ENCODE assay signal across 24 mouse cellular contexts in the genomic region with DNA sequence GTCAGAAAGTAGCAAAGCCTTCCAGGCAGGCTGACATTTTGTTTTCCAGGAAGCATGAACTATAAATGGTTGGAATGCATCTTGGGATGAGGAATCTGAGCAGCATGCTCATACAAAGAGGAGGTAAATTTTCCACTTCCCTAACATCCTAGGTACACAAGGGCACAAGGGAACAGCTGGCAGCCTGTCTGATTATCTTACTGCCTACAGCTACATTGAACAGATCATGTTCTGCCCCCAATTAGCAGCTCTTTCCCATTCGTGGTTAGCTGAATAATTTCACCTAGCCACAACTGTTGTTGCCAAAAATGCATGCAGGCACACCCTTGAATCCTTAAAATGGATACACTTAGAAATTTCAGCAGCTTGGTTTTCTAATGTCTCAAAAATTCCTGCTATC.
A peak's percentile ranks its signal among the peaks of the same experiment; 100 is the strongest.
DNase-seq lines count a peak whose midpoint lies in the region; ATAC-seq and TF ChIP-seq lines count a peak whose summit lies in the region.
"Had no signal": no experiment of that assay in that cellular context is flagged by ENCODE, and none has a peak within 500 bp of the region (broad histone marks: within the 10 kb centered on the region; RNA-seq: fewer than 3 reads in every experiment).

No protein-coding gene starts in this region.

- POLR2A ChIA-PET in Patski (lab: Charles Lee), result interaction anchor here (0.5 kb wide), 1 partner anchor 74 kb away, joined by 3 read pairs; no protein-coding TSS in a partner anchor

- no peak overlapping the region for H3ac ChIP-seq in C2C12 (ENCODE audit: control insufficient read depth, insufficient read length, low read depth)

- H3K79me2 ChIP-seq in C2C12 (ENCODE audit: control insufficient read depth, insufficient read depth), result no peaks in the 10 kb centered on the region

- no peak overlapping the region for H3K4me2 ChIP-seq in limb, embryonic 14.5 days (replicated peaks; ENCODE audit: low read depth, low read length, severe bottlenecking)
- H3K4me2 ChIP-seq: forebrain, embryonic 12.5 days; heart, embryonic 11.5 days; heart, embryonic 15.5 days; hindbrain, embryonic 13.5 days had no signal

- H3K9me3 ChIP-seq in limb, embryonic 14.5 days (ENCODE audit: control insufficient read depth, low read length), result no peaks in the 10 kb centered on the region
- no peaks in the 10 kb centered on the region for H3K9me3 ChIP-seq in limb, embryonic 10.5 days (replicated peaks)
- H3K9me3 ChIP-seq: forebrain, embryonic 12.5 days; heart, embryonic 15.5 days; hindbrain, embryonic 13.5 days had no signal

- no peak overlapping the region for H3K27ac ChIP-seq in limb, embryonic 14.5 days (replicated peaks; ENCODE audit: low read depth, low read length)
- H3K27ac ChIP-seq in limb, embryonic 10.5 days, result no peak overlapping the region
- peak overlapping the region; percentile 90 for H3K27ac ChIP-seq in embryonic fibroblast, embryonic 13.5 days (ENCODE audit: insufficient read depth, low read length)
- H3K27ac ChIP-seq: forebrain, embryonic 12.5 days; heart, adult 2 months; heart, embryonic 15.5 days; hindbrain, embryonic 13.5 days; hindbrain, postnatal 0 days had no signal

- intact Hi-C loops in left cerebral cortex, postnatal 25 days (cut with DNase I), result no loop called here

- in situ Hi-C loops in Patski (cut with MboI; ENCODE audit: low pct_unique_long_range_greater_than_20kb), result no loop called here

- peak; percentile 13 for DNase-seq in limb, embryonic 14.5 days (ENCODE audit: low spot score)
- no peak for DNase-seq in limb, embryonic 10.5 days (ENCODE audit: low spot score)
- DNase-seq in Patski (ENCODE audit: low read depth, low spot score) (peak; percentile 22), MN1 (ENCODE audit: low spot score) (no peak)
- DNase-seq in frontal cortex, postnatal 14 days (ENCODE audit: low spot score in 2 of 2), result no peak
- DNase-seq in left cerebral cortex, postnatal 25 days (ENCODE audit: low spot score in 2 of 2), result no peak
- DNase-seq: adrenal gland, adult 2 months; adrenal gland, postnatal 25 days; cerebellum, adult 11-12 months; cerebellum, adult 9-11 months; cerebellum, postnatal 36 days; gastrocnemius, postnatal 14 days; heart, adult 2 months; heart, postnatal 14 days; kidney, adult 11 months had no signal

- no peak for TF ChIP-seq POLR2A in limb, embryonic 14.5 days (IDR thresholded peaks at IDR 0.05; ENCODE audit: borderline replicate concordance, extremely low read depth, insufficient read depth, insufficient read length)
- TF ChIP-seq POLR2A in embryonic fibroblast, embryonic 13.5 days (IDR thresholded peaks at IDR 0.05; ENCODE audit: low read depth, low read length), result 0 out of 2 replicates have a peak, but pooled peaks have one; percentile 15

- no peak overlapping the region for H3K4me3 ChIP-seq in limb, embryonic 14.5 days (replicated peaks; ENCODE audit: low read length)
- H3K4me3 ChIP-seq in limb, embryonic 10.5 days, result no peak overlapping the region
- no peak overlapping the region for H3K4me3 ChIP-seq in C2C12 (ENCODE audit: insufficient read depth, poor library complexity, severe bottlenecking)
- no peak overlapping the region for H3K4me3 ChIP-seq in embryonic fibroblast, embryonic 13.5 days (ENCODE audit: insufficient read depth, low read length)
- H3K4me3 ChIP-seq: forebrain, embryonic 12.5 days; heart, adult 2 months; heart, embryonic 15.5 days; hindbrain, embryonic 13.5 days had no signal

- CTCF ChIA-PET in Patski (lab: Charles Lee), result no interaction called here

- no peaks in the 10 kb centered on the region for H3K79me3 ChIP-seq in C2C12 (ENCODE audit: low read depth)

- no peaks in the 10 kb centered on the region; the same call in 1 of the 2 replicates for H3K4me1 ChIP-seq in limb, embryonic 14.5 days (ENCODE audit: control insufficient read depth, insufficient read depth, low read length)
- H3K4me1 ChIP-seq in limb, embryonic 10.5 days, result peaks cover 13% of the 10 kb centered on the region
- peaks cover 6% of the 10 kb centered on the region for H3K4me1 ChIP-seq in embryonic fibroblast, embryonic 13.5 days (ENCODE audit: control insufficient read depth, insufficient read depth, low read length)
- H3K4me1 ChIP-seq: heart, embryonic 15.5 days; hindbrain, embryonic 13.5 days had no signal

- 7% methylated on average over 1 of the region's 1 CpGs for WGBS in limb, embryonic 14.5 days
- WGBS in limb, embryonic 10.5 days, result 42% methylated on average over 1 of the region's 1 CpGs

- H3K36me3 ChIP-seq in limb, embryonic 14.5 days (ENCODE audit: control insufficient read depth, insufficient read depth, low read length), result no peaks in the 10 kb centered on the region
- no peaks in the 10 kb centered on the region for H3K36me3 ChIP-seq in limb, embryonic 10.5 days
- no peaks in the 10 kb centered on the region for H3K36me3 ChIP-seq in C2C12 (ENCODE audit: control insufficient read depth, insufficient read depth)
- H3K36me3 ChIP-seq: forebrain, embryonic 12.5 days; heart, embryonic 15.5 days; hindbrain, embryonic 13.5 days had no signal

- TF ChIP-seq CTCF in C2C12 (IDR thresholded peaks at IDR 0.05; ENCODE audit: control insufficient read depth, insufficient read depth, insufficient read length), result no peak
- no peak for TF ChIP-seq CTCF in Patski (IDR thresholded peaks at IDR 0.05)
- no peak for TF ChIP-seq CTCF in embryonic fibroblast, embryonic 13.5 days (IDR thresholded peaks at IDR 0.05; ENCODE audit: borderline replicate concordance, insufficient read depth, low read length)

- no peaks in the 10 kb centered on the region for H3K27me3 ChIP-seq in limb, embryonic 14.5 days (ENCODE audit: control insufficient read depth, insufficient read depth, low read length)
- H3K27me3 ChIP-seq in limb, embryonic 10.5 days (ENCODE audit: low read depth, poor library complexity, severe bottlenecking), result no peaks in the 10 kb centered on the region
- H3K27me3 ChIP-seq in C2C12 (ENCODE audit: control insufficient read depth, insufficient read depth, insufficient read length) (no peaks in the 10 kb centered on the region), Patski (no peaks in the 10 kb centered on the region)
- H3K27me3 ChIP-seq: CH12.LX; forebrain, embryonic 12.5 days; heart, embryonic 15.5 days; hindbrain, embryonic 13.5 days had no signal

- no peak overlapping the region for H3K9ac ChIP-seq in limb, embryonic 14.5 days (ENCODE audit: low read depth, low read length, severe bottlenecking)
- H3K9ac ChIP-seq: forebrain, embryonic 12.5 days; heart, embryonic 15.5 days; hindbrain, embryonic 13.5 days had no signal

- ATAC-seq in limb, embryonic 14.5 days (ENCODE audit: low FRiP score, low read depth), result no peak
- peak; percentile 35 for ATAC-seq in Patski
- ATAC-seq: activated CD4-positive, CD25-positive, alpha-beta regulatory T cell, adult 4 months; hindbrain, postnatal 0 days had no signal

TF ChIP-seq in C2C12, 6 proteins besides CTCF, POLR2A, EP300 and RAD21:
- TF ChIP-seq FOSL1 (IDR thresholded peaks at IDR 0.05; ENCODE audit: insufficient read depth, low read length, poor library complexity, severe bottlenecking) (no peak), MYOD1 (IDR thresholded peaks at IDR 0.05; ENCODE audit: control insufficient read depth, insufficient read length, low read depth) (peak; percentile 91)

Comparison
In these comparisons a context has a peak if more than half of its experiments do, and no peak if none do; other contexts are left out.
1. DNase-seq: peak in limb, embryonic 14.5 days (single experiment) and Patski (single experiment); none in limb, embryonic 10.5 days (single experiment), frontal cortex, postnatal 14 days (0 of 2), MN1 (single experiment) and left cerebral cortex, postnatal 25 days (0 of 2).